Mouse (Mus musculus) adrenal gland, adult 2 months (tissue): ENCODE results near the gene Zfp423. TPM values are rescaled to one million over a fixed set of nuclear protein-coding genes. Genes with fewer than 3 reads are reported as not detected.
A peak's percentile ranks its signal among the peaks of the same experiment; 100 is the strongest.

ENCODE experiments used
- DNase-seq: peaks from one replicate; pipeline ENCODE4 v3.0.0; 2021
- long read RNA-seq: library from polyadenylated mRNA; stranded (forward); transcript quantifications from one replicate; pipeline ENCODE4 v2.0.0, GENCODE M21; 2021
- polyA plus RNA-seq: library from polyadenylated mRNA; depleted of rRNA; stranded (reverse); fragments of >200 nt; gene quantifications from 2 replicates; pipeline ENCODE4 v1.2.3, GENCODE M21; 2012; rRNA removed
- total RNA-seq, 2 experiments: library from RNA; stranded (reverse); gene quantifications; 2 replicates each; pipeline ENCODE4 v1.2.3; 2021

Gene Zfp423
- total RNA-seq (10 to 100 TPM; 21.4 to 28.1 TPM), polyA plus RNA-seq (17.5 and 23.6 TPM in 2 replicates)
- long read RNA-seq, full-length matches to known transcripts, result 1 of 12 reads
- long read RNA-seq, partial matches to known transcripts, result 8 of 12 reads
- long read RNA-seq, other reads (novel, unspliced or antisense), result 3 of 12 reads

DNA sequence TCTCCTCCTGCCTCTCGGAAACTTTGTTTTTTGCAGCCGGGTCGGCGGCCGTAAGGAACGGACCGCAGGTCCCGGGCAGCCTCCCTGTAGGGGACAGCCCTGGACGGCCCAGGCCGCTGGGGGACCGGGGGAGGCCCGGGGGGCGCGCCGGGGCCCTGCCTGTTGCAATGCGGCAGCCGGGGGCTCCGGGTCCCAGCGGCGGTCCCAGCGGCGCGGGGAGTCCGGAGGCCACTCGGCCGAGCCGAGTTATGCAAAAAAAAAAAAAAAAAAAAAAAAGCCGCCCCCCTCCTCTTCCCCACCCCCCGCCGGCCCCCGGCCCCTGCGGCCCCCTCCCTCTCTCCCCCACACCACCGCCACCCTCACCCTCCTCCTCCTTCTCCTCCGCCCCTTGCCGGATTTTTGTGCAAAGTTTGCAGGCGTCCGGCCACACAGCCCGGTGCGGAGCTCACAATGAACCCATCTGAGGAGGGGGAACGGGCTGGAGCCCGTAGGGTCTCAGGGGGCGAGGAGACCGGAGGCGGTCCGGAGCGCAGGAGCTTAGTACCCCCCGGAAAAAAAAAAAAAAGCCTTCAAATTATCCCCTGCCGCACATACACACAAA is at the start of gene Zfp423:
Gene Zfp423 (minus strand): TSS at position 276 of the 601 bp plus-strand sequence.
- DNase-seq, result peak; percentile 46

DNA sequence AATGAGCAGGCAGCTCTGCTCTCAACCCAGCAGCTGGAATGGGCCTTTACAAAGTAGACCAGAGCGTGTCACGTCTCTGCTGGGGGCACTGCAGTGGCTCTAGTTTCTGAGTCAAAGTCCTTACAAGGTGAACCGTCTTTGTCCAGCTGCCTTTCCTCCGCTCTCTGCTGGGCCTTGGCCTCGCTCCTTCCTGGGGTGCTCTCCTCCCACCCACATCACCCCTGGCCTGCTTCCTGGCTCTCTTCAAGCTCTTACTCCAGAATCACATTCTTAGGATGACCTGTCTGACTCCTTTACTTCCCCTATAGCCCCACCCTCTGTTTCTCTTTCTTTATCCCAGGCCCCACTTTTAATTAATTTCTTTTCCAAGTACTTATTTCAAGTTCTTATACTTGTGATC is 47.4 kb upstream of the Zfp423 start:
- DNase-seq, result peak; percentile 9

DNA sequence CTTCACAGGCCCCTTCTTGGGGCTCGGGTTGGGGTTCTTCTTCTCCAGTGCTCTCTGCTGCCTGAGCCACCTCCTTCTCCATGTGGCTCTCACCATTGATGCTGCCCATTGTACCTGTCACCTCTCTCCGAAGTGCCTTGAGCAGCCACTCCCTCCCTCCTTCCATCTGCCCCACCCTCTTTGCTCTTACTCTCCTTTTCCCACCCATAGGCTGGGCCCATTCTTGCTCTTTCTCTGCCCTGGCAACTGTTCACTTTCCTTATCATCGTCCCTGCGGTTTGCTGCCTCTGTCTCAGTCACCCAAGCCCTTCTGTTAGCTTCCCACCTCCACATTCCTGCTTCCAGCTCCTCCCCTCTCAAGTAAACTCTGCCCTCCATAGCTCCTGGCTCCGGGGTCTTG is 25.4 kb upstream of the Zfp423 start:
- DNase-seq, result no peak

DNA sequence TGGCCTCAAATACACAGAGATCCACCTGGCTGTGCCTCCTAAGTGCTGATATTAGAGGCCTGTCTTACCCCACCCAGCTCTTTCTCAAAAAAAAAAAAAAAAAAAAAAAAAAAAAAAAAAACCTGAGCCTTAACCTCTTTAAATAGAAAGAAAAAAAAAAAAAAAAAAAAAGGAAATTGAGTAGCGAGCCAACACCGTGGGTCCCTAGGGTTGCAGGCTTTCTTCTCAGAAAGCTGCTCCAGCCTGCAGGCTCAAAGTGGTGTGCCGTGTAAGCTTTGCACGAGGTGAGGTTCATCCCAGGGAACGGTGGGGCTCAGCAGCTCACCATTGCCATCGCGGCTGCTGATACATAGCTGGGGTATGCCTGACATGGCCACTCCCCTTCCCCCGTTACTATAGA is 24.6 kb upstream of the Zfp423 start:
- DNase-seq, result no peak

DNA sequence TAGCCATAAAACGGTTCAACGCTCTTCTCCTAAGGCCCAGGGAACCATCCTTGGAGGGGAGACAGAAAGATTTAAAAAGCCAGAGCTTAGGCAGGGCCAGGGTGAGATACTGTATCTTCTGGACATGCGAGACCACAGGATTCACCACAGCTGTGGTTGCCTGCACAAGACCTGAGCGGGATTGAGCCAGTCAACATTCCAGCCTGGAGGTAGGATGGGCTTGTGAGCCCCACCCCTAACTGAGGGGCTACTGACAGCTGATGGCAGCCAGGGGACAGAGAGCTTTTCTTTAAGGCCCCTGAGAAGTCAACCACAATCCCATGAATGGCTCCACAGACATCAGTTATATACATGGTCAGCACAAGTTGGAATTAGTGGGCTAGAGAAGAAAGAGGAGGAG is 23.5 kb upstream of the Zfp423 start:
- no peak for DNase-seq

DNA sequence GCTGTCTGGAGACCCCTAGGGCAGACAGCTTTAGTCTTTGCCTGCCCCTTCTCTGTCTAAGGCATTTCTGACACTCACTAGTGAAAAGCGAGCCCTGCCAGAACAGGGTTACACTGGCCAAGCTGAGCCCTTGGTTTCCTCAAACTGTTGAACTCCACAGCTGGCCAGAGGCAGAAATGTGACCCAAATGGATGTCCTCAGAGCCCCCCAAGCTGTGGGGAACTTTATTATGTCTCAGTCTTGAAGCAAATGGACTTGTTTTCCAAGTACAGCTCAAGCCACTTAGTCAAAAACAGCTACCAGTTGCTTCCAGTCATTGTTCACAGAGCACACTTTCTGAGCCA is 16.0 kb upstream of the Zfp423 start:
- no peak for DNase-seq

DNA sequence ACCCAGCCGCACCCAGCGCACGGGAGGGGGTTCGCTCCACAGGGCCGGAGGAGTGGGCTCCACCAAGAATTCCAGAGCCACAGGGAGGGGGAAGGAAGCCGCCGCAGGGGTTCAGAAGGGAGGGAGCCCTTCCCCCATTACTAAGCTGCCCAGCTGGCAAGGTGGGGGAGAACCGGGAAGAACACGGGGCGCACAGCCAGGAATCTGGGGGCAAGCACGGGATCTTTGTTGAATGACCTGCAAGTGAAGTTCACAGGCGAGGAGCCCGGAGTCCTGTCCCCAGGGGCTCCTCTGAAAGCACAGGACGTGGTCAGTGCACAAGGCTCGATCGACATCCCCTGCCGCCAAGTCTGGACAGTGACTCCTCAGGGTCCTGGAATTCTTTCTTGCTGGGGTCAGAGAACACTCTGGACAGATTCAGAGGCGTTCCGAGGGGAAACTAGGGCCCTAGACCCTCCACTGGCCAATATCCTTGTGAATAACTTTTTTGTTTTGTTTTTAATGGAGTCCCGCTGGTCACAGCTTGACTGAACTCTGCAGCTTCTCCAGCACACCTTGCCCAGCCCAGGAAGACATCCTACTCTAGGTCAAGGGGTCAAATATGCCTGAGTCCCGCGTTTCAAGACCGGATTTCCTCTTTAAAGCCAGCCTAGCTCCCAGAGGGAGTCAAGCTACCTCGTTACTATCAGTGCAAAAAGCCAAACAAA is 15.5 kb upstream of the Zfp423 start:
- DNase-seq, result peak; percentile 44

DNA sequence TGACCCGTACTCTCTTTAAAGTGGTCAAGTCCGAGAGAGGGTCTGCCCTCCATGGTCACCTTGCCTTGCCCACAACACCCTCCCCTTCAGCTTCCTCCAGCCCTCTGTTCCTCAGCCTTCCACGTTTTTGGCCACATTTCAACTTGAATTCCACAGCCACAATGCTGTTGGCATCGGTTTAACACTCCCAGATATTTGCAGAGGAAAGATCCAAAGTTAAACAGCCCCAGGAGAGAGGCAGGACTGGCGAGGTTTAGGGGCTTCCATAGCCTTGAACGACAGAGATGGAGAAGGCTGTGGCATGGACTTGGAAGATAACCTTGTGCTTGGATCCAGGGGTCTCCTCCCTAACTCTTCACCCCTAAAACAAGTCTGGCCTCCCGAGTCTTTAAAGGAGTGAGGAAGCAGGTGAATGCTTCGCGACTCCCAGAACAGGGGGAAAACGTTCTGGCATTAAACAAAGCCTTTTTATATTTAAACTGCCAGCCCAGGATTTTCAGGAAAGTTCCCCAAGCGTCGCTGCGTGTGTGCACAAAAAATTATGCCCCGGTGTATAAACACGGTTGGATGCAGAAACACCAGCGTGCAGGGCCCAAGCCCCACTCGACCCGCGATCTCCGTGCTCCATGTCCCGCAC is 14.8 kb upstream of the Zfp423 start:
- peak; percentile 16 for DNase-seq

DNA sequence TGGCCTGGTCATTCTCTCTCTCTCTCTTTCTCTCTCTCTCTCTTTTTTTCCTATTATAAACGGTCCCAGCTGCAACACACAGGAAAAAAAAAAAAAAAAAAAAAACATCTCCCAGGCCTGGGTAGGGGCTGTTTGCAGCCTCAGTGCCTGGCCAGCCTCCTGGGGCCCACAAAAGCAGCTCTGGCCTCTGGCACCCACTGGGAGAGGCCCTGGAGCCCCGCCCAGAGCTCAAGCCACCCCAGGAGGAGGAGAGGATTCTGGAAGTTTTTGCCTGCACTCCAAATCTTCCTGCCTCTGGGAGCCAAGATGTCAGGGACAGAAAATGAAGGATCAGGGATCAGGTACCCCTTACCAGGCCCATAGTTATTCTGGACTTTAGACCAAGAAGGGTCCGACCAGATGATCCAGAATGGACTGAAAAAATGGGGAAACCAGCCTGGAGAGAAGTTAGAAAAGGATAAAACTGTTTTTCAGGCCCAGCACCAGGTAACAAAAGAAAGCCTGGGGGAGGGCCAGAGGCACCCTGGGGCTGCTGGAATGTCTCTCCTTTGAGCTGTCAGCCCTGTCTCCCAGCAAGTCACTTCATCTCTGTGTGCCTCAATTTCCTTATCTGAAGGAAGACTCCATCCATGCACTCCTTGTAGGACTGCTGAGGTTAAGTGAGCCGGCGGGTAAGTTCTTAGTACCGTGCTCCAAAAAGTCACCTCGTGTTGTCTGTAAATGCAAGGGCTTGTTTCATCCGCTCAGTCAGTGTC is 8.6 kb upstream of the Zfp423 start:
- DNase-seq, result no peak

DNA sequence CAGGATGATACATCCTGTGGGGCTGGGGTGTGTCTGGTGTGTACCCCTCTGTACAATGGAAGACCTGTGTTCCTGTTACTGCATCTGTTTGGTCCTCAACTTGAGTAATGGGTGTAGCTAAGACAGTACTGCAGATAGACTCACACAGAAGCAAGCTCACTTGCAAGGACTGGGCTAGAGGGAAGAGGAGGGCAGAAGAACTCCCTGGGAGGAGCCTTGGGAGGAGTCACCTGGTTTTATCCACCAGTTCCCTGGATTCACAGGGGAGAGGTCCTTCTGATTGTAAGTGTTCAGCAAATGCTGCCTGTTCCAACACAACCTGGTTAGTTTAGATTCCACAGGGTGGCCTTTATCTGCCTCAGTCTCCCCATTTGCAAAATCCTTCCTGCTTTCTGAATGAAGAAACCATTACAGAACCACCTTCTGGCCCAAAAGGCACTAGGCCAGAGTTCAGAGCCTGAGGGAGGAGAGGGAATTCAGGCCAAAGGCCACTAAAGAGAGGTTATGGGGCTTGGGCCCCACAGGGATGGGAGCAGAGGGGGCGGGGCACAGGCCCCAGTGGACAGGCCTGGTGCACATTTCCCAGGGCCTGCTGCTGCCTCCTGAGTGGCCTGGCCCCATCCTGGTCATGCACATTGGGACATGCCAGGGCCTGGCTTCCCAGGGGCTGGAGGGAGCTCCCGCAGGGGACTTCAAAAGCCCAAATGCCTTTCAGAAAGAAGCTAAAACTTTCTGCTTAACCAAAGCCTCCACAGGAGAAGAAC is 7.8 kb upstream of the Zfp423 start:
- peak; percentile 42 for DNase-seq

DNA sequence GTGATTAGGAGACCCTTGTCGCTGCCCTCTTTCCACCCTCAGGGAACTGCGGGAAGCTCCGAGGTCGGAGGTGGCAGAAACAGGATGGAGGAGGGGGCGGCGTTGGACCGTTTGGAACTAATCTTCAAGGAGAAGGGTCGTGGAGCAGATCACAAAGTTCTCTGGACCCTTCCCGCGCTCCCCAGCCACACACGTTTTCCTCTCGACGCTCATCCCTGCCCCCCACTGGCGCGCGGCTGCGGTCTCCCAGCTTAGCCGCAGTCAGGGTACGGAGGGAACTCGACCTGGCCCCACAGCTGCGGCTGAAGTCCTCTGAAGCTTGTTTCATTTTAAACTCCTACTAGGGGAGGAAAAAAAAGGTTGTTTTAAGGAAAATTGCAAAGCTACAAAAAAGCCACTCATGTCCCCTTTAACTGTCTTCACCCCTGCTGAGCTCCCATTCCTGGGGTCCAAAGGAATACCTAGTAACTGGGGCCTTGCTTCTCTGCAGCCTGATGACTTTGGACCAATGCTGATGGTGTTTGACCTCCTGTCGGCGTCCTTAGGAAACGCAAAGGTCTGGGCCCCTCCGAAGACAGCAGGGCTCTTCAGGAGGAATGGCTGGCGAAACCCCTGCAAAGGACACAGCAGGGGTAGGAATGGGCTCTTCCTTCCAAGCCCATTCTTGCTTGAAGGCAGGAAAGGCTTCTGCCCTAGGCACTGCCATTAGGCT is 3.3 kb upstream of the Zfp423 start:
- DNase-seq, result no peak

DNA sequence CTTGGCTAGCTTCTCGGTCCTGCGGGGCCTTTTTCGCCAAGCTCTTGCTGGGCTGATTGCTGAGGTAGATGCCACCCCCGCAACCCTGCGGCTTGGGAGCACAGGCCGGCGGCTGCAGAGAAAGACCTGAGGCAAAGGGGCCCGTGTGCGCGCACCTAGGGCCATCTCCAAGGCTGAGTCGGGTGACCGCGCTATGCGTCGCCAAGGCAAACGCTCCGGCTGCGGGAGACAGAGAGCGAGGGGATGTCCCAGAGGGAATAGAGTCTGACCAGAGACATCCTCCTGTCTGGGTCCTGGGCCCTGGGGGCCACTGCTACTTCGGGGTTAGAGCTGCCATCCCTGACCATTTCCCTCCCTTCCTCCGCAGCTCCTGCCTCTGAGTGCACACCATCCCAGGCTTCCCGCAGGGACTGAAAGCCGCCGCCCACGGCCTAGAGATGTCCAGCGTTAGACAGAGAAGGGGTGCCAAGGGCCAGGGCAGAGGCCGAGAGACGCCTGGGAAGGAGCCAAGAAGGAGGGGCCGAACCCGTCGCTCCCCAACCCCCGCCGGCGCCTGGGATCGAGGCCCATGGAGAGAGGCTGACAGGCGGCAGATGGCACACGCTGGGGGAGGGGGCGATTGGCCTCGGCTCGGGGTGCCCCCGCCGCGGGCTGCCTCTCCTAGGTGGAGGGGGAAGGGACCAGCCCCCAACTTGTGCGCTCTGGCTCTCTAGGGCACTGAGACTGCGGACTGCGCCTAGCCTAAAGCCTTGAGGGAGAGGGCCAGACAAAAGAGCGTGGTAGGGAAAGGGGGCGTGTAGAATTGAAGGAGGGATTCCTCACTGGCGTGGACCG is 2.5 kb upstream of the Zfp423 start:
- peak; percentile 87 for DNase-seq

DNA sequence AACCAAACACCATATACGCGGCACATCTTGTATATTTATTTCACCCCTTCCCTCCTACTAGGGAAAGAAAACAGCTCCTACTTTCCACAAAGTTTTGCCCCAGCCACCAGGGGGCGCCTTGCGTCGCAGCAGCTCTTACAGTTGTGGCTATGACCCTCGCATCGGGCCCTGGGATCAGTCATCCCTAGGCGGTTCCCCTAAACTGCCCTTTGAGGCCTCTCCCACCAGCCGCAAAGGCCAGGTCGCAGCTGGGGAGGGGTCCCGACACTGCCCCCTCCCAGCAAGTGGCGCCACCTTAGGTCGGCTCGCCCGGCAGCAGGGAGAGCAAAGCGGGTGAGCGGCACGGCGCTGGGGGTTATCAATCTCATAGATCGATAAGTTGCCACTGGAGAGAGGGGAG is 1.7 kb upstream of the Zfp423 start:
- peak; percentile 73 for DNase-seq

DNA sequence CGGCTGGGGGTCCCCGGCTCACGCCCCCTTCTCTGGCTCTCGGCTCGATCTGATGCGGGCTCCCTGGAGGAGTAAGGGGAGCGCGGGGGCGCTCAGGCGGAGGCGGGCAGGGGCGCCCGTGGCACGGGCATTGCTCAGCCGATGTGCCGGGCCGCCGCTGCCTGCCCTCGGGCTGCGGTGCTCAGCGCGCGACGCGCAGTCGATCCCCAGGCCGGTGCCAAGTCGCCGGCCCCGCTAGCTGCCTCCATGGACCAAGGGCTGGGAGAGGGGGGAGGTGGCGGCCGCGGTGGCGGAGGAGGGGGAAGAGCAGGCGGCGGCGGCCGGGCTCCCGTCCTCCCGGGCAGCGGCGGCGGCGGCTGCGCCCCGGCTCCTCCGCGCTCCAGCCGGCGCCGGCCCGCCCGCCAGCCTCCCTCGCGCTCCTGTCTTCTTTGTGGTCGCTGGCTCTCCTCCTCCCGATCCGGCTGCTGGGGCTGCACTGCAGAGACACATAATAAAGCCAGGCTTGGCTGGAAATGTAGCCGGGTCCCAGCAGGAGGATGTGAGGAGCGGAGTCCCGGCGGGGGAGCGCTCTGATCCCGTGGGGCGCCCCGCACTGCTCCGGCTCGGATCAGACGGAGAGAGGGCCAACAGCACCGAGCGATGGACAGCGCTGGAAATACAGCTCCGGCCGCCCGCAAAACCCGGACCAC is 810 bp upstream of the Zfp423 start:
- peak; percentile 89 for DNase-seq

DNA sequence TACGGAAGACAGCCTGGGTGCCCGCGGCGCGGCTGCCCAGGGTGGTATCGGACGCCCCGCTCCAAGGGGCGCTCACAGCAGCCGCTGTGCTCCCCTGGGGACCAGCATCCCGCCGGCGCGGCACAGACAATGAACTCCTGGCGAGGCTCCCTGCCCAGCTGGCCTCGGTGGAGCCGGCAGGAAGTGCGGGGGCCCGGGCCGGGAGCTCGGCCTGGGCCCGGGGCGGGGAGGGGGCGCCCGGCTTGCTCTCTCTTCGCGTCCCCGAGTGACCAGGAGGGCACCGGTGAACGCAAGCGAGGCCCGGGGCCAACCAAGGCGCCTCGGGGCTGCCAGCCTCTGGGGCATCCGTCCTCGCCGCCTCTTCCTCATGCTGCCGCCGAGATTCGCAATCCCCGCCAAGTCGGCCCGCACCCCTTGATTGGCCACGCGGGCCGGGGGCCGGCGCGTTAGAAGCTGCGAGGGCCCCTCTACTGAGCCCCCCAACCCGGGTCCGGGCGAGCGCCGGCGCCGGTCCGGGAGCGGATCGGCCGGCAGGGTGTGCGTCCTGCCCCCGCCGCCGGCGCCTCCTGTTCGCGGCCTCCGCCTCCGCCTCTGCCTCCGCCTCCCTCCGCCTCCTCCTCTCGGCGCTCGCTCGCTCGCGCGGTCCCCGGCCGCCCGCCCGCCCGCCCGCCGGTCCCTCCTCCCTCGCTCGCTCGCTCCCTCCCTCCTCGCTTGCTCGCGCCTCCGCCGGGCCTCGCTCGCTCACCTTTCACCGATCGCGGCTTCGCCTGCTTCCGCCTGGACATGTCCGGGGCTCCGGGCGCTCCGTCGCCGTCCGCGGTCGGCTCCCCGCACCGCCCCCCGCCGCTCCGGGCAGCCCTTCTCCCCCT is 710 bp downstream of the Zfp423 start:
- DNase-seq, result peak; percentile 90

DNA sequence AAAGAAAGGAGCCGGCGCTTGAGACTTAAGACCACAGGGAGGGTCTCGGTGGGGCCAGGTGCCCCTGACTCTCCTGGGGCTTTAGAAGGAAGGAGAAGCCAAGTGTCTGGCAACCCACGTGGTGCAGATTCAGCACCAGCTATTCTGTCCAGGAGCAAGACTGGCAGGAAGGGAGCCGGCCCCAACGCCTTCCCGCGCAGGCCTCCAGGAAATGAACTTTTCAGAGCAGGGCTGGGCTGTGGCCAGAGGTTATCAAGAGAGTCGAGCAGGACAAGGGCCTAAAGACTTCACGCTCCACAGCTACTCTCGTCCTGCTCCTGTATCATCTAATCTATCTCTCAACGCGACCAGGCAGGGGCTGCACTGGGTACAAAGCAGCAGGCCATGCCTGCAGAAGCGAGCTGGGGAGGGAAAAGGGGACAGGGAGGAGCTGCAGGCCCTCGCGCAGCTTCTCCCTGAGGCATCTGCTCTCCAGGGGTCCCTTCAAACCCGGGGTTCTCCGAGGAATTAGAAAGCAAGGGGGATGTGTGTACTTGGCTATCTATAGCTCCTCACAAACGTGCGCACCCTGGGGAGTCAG is 1.4 kb downstream of the Zfp423 start:
- DNase-seq, result peak; percentile 77

DNA sequence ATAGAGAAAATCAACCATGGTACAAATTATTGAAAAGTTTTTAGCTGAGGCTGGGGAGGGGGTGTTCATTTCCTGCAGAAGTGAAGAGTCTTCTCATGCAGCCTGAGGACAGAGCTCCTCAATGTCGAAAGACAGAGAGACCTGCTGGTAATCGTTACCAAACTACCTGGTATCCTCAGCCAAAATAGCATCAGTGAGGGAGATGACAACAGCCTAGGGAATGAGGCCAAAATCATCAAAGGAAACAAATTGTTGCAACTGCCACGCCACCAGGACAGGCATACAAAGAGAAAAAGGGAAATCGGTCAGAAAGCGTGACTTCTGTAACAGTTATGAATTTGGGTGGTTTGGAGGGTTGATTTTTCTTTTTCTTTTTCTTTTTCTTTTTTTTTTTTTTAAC is 3.4 kb downstream of the Zfp423 start:
- no peak for DNase-seq

DNA sequence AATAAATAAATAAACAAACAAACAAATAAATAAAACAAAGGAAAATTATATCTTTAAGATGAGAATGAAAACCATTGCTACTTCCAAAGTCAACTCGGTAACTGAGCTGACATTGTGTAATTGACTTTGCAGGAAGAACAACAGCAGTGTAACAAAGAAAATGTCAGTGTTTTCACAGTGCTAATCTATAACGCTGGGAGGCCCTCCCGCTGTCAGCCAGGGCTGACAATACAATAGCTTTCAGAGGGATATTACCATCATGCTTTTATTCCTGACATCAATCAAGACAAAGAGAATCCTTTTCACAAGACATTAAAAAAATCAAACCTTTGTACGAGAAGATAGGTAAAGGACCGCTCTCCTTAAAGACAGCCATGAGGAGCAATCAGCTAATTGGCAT is 5.9 kb downstream of the Zfp423 start:
- no peak for DNase-seq
